Mouse (Mus musculus) kidney, adult 18-20 months (tissue): ENCODE results near the gene Kcnip3.
A peak's percentile ranks its signal among the peaks of the same experiment; 100 is the strongest.

ENCODE experiments used
- DNase-seq: peaks from one replicate; pipeline ENCODE4 v3.0.0; 2021

Gene Kcnip3

GRCm38 (mm10) chr2:127517081-127517480, 4.8 kb downstream of the Kcnip3 start:
- no peak for DNase-seq

- no peak for DNase-seq
Observed at GRCm38 (mm10) chr2:127514380-127515124, 7.3 kb downstream of the Kcnip3 start.

- no peak for DNase-seq
Observed at GRCm38 (mm10) chr2:127513244-127513643, 8.7 kb downstream of the Kcnip3 start.

GRCm38 (mm10) chr2:127511426-127511825, 10.5 kb downstream of the Kcnip3 start:
- no peak for DNase-seq

- DNase-seq: peak; percentile 19
Observed at GRCm38 (mm10) chr2:127507967-127508660, 13.8 kb downstream of the Kcnip3 start.

- peak; percentile 84 for DNase-seq
Observed at GRCm38 (mm10) chr2:127507077-127507774, 14.7 kb downstream of the Kcnip3 start.

- no peak for DNase-seq
Observed at GRCm38 (mm10) chr2:127506131-127506632, 15.7 kb downstream of the Kcnip3 start.

- no peak for DNase-seq
Observed at GRCm38 (mm10) chr2:127505196-127505595, 16.7 kb downstream of the Kcnip3 start.

- no peak for DNase-seq
Observed at GRCm38 (mm10) chr2:127503751-127504549, 17.9 kb downstream of the Kcnip3 start.

GRCm38 (mm10) chr2:127501061-127501460, 20.8 kb downstream of the Kcnip3 start:
- DNase-seq: peak; percentile 72

- no peak for DNase-seq
Observed at GRCm38 (mm10) chr2:127498750-127499149, 23.1 kb downstream of the Kcnip3 start.

GRCm38 (mm10) chr2:127496321-127496720, 25.6 kb downstream of the Kcnip3 start:
- DNase-seq: no peak

- peak; percentile 84 for DNase-seq
Observed at GRCm38 (mm10) chr2:127484476-127485170, 37.3 kb downstream of the Kcnip3 start.

- DNase-seq: peak; percentile 20
Observed at GRCm38 (mm10) chr2:127483001-127483400, 38.9 kb downstream of the Kcnip3 start.

GRCm38 (mm10) chr2:127482533-127482911, 39.4 kb downstream of the Kcnip3 start:
- DNase-seq: peak; percentile 72

- DNase-seq: no peak
Observed at GRCm38 (mm10) chr2:127481841-127482532, 39.9 kb downstream of the Kcnip3 start.

- DNase-seq: no peak
Observed at GRCm38 (mm10) chr2:127479763-127480162, 42.1 kb downstream of the Kcnip3 start.

- DNase-seq: no peak
Observed at GRCm38 (mm10) chr2:127479210-127479609, 42.7 kb downstream of the Kcnip3 start.

- no peak for DNase-seq
Observed at GRCm38 (mm10) chr2:127472279-127472678, 49.6 kb downstream of the Kcnip3 start.

- no peak for DNase-seq
Observed at GRCm38 (mm10) chr2:127471281-127471680, 50.6 kb downstream of the Kcnip3 start.

GRCm38 (mm10) chr2:127470661-127471060, 51.2 kb downstream of the Kcnip3 start:
- no peak for DNase-seq
